Mouse (Mus musculus) kidney, adult 8-10 months (tissue): ENCODE results near the gene Traf1.
A peak's percentile ranks its signal among the peaks of the same experiment; 100 is the strongest.

Experiments
- DNase-seq, 2 experiments: peaks; one replicate each; pipeline ENCODE4 v3.0.0; 2022

Gene Traf1

DNA sequence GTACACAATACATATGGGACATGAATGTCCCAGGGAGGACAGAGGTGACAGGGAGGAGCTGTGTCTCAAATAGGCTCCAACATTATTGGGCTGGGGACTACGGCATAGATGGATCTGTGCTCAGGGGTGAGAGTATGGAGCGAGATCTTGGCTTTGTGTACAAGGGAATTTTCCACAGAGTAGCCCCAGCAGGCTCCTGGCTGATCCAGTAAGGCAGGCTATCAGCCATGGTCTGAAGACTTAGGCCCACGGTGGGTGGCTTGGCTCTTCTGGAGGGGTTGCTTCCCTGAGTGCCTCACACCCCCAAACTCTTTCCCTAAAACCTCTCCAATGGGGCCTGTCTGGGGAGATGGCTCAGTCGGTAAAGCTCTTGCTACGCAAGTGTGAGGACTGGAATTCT lies 21.3 kb downstream of the Traf1 start:
- DNase-seq = no peak

GRCm38 (mm10) chr2:34938269-34939208 lies 23.0 kb downstream of the Traf1 start:
- no peak for DNase-seq

DNA sequence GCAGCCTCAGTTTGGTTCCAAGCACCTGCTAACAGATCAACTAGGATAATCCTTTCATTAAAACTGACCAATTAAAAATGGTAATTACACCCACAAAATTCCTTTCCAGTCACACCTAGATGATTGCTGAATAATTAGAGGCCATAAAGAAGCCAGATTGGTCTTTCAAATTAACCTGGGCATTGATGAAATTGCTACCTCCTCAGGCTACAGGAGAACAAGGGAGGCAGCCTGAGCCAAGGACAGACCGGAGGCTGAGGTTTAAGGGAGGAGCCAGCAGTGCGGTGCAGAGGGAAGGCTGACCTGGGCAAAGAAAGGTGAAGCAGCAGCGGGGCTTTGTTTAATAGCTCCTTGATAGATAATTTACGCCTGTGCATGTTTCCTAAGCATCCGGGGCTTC lies 24.1 kb downstream of the Traf1 start:
- peak in 1 of 2 experiments; percentile 48 for DNase-seq

DNA sequence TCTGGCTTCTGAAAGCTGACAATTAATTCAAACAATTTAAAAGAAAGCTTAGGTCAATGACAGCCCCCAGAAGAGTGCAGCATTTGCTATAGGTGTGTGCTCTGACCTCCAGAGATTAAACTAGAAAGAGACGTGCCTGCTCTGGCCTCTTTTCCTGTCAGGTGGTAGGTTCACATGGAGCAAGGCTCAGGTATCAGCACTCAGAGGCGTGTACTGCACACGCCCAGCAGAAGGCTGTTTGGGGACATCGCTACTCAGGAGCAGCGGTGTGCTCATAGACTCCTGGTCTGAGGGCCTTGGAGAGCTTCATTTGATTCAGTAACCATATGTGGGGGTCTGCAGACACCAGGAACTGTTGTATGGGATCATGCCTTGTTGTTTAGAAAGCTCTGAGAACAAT lies 34.3 kb downstream of the Traf1 start:
- no peak for DNase-seq

DNA sequence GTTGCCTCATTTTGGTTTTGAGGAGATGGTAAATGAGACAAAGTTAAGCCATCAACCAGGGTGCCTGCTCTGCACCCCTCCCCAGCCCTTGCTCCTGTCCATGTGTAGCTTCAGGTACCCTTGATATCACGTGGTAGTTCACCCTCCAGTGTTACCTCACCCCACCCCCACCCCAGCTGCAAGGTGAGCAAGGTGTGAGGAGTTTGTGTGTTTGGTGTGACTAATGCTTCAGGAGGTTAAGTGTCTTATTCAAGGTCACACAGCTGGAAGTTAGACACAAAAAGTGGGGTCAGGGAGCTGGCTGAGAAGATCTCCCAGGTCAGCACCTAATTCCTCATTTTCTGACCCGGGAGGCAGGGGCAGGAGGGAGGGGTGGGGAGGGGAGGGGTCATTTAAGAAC lies 38.8 kb downstream of the Traf1 start:
- no peak for DNase-seq

GRCm38 (mm10) chr2:34920144-34920543 lies 41.4 kb downstream of the Traf1 start:
- DNase-seq = no peak

DNA sequence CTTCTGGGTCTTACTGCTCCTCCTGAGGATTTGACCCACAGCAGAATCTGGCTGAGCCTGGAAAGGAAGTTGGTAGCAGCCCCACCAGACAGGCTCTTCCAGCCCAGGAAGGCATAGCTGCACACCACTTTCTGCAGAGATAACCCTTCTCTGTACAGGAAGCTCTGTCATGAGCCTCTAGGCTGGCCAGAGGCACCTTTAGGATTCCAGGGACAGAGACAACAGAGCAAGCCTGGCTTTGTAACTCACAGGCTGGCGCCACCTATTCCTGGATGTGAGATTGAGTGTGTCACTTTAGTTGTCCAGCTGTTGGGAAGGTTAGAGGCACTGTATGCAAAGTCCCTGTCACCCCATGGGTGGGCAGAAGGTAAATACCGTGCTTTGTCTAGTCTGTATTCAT lies 46.5 kb downstream of the Traf1 start:
- DNase-seq = no peak

DNA sequence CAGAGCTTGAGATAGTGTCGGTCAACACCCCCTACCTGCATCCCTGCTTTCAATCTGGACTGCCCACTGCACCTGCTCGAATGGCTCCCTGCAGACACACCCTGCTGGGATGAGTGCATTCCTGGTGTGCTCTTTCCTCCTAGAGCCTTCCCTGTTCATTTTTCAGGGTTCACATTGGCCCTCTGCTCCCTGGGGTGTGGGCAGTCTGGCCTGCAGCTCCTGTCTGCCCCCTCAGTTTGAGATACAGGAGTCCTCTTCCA lies 46.8 kb downstream of the Traf1 start:
- DNase-seq = no peak

DNA sequence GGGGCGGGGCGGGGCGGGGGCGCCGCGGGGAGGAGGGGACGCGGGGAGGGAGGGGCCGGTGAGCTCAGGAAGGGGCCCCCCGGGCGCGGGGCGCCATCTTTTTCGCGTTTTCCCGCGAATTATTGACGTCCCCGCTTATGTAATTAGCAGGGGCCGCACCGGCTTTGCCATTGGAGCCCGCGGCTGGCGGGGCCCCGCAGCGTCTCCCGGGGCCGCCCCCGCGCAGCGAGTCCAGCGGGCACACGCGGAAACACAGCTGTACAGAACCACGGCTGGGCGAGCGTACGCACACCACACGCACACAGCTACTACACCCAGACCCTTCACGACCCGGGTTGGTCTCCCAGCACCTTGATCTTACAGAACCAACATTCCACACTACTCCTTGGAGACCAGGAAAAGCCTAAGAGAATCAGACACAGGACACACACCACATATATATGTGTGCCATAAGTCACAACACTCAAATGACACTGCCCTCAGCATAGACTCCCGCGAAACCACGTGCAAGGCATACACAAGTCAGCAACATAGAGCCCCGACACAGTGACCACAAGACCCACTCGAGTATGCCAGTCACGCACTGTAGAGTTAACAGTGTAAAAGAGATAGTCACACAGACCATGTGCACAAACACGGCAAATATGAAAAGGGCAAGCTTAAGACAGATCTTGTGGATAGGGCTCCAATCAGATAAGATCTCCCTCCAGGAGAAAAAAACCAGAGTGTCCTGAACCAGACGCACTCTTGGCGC lies 47.3 kb downstream of the Traf1 start:
- peak in 1 of 2 experiments; percentile 7 for DNase-seq

GRCm38 (mm10) chr2:34913218-34914068 lies 48.1 kb downstream of the Traf1 start, which contains the start of gene Phf19:
Phf19 (minus strand) TSS chr2:34914026.
- peak in 1 of 2 experiments; percentile 18 for DNase-seq

GRCm38 (mm10) chr2:34912613-34913012 lies 49.0 kb downstream of the Traf1 start:
- DNase-seq = no peak

- no peak for DNase-seq
These were observed 49.7 kb downstream of the Traf1 start for GRCm38 (mm10) chr2:34911871-34912270.

GRCm38 (mm10) chr2:34909719-34910118 lies 51.9 kb downstream of the Traf1 start:
- no peak for DNase-seq

DNA sequence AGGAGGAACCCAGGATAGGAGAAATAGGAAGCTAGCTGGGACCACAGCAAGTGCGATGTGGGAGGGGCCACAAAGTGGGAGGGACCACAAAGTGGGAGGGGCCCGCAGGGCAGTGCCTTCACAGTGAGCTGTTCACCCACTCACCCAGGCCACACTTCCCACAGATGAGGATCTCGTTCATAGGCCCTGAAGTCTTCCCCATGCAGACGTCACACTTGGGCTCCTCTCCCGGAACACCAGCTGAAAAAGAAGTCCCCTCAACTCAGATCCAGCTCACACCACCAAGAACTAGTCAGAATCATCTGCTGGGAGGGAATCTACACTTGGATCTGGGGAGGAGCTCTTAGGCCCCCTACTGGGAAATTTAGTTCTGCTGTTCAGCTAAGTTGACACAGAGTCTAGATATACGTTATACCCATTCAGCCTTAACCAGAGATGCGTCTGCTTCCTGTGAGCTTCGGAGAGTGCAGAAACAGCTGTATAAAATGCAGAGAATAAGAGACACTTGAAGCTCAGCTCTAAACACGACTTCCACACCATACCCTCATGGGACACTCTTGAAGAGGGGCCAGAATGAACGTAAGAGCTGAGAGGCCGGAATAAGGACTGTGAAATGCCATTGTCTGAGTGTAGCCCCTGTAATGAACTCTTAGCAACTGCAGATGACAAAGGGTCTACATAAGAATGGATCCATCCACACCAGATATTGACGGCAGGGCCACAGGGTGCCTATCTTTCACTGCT lies 54.5 kb downstream of the Traf1 start:
- DNase-seq = peak; percentile 47 to 55

DNA sequence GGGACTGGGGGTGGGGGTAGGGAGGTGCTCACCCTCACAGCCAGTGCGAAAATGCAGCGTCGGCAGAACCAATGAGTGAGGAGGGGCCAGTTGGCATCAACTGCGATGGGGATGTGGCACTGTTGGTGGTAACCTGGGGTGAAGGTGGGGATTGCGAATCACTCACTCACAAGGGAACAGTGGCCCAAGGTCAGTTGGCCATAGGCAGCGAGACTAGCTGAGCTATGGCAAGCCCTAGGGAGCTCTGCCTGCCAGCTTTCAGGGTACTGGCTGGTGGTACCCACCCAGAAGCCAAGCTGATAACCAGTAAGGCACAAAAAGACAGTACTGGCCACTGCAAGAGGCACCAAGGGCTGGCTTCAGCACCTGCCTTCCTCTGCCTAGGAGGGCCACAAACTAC lies 55.1 kb downstream of the Traf1 start:
- DNase-seq = peak in 1 of 2 experiments; percentile 11

GRCm38 (mm10) chr2:34904849-34905542 lies 56.6 kb downstream of the Traf1 start:
- DNase-seq = peak; percentile 99 to 100

GRCm38 (mm10) chr2:34903652-34904405 lies 57.7 kb downstream of the Traf1 start:
- no peak for DNase-seq

- no peak for DNase-seq
These were observed 58.4 kb downstream of the Traf1 start for GRCm38 (mm10) chr2:34903191-34903590.

DNA sequence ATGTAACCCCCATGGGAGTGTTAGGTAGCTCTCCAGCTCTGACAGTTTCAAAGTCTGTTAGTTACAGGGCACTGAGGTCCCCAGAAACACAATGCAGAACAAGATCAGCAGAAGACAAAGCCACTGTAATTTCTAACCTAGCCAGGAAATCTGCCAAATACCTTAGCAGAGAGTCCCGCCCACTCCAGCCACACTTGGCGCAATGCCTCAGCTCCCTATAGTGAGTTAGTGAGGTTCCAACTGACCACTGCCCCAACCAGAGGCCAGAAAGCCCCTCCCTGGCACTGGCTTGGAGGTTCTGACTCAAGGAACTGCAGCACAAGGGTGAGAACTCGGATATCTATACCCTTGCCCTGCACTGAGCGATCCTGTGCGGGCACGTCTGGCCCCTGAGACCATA lies 58.8 kb downstream of the Traf1 start:
- peak; percentile 44 to 57 for DNase-seq

- DNase-seq = no peak
These were observed 59.8 kb downstream of the Traf1 start for GRCm38 (mm10) chr2:34901726-34902125.

- no peak for DNase-seq
These were observed 61.2 kb downstream of the Traf1 start for GRCm38 (mm10) chr2:34900412-34900811.
